Mouse (Mus musculus): ENCODE measurements around the gene Chmp2b. TPM values are rescaled to one million over a fixed set of nuclear protein-coding genes. Genes with fewer than 3 reads are reported as not detected.
A peak's percentile ranks its signal among the peaks of the same experiment; 100 is the strongest.

Chmp2b gene
- polyA plus RNA-seq, 1 experiment from 2014 or later = 104 TPM

DNA sequence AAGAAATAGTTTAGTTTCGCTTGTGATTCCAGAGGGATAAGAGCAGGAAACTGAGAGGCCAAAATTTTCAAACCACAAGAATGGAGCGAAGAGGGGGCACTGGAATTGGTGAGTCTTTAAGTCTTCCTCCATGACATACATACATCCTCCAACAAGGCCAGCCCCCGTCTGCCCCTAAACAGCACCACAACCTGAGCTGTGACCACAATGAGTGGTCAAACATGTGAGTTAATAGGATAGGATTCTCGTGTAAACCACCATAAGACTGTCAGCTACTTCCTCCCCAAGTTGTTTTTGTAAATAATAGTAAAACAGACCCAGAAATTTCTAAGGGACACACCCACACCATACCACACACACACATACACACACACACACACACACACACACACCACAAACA is 6.3 kb upstream of the Chmp2b start:
- H3K9ac ChIP-seq (replicated peaks; ENCODE audit: low read depth) = no peak overlapping the region
- no peak overlapping the region for H3K4me2 ChIP-seq (replicated peaks; ENCODE audit: low read depth, low read length)
- H3K9me3 ChIP-seq (ENCODE audit: low read length) = no peaks in the 10 kb centered on the region
- ATAC-seq (no peak), DNase-seq (ENCODE audit: low spot score) (no peak)
- no peak overlapping the region for H3K4me3 ChIP-seq (ENCODE audit: low read depth, low read length)
- H3K27ac ChIP-seq (ENCODE audit: low read length) = no peak overlapping the region
- no peaks in the 10 kb centered on the region for H3K4me1 ChIP-seq (ENCODE audit: insufficient read depth, low read depth, low read length)
- no peaks in the 10 kb centered on the region for H3K27me3 ChIP-seq (replicated peaks; ENCODE audit: insufficient read depth, low read length)
- 71% methylated on average over 4 of the region's 4 CpGs for WGBS
- H3K36me3 ChIP-seq (ENCODE audit: insufficient read depth, low read length) = no peaks in the 10 kb centered on the region
- TF ChIP-seq CTCF (IDR thresholded peaks at IDR 0.05) (no peak), EP300 (IDR thresholded peaks at IDR 0.05) (no peak)

DNA sequence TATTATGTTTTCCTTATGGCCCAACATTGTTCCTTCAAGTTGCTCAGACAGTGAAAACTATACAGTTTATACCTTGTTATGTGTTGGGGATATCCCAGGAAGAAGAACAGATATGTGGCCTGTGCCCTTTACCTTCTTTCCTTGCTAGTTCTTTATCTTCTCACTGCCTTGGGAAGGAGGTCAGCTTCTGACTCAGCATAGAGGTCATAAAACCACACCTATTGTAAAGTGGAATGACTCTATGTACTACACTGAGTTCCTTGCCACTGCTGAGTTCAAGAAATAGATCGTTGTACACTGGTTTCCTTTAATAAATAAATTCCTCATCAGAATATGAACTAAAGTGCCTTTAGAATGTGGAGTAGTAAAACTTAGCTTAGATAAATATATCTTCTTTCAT is 2.4 kb upstream of the Chmp2b start:
- H3K9ac ChIP-seq (replicated peaks; ENCODE audit: low read depth) = no peak overlapping the region
- no peaks in the 10 kb centered on the region for H3K9me3 ChIP-seq (ENCODE audit: low read length)
- no peak for DNase-seq (ENCODE audit: low spot score)
- no peaks in the 10 kb centered on the region for H3K36me3 ChIP-seq (ENCODE audit: insufficient read depth, low read length)
- H3K4me3 ChIP-seq (ENCODE audit: low read depth, low read length) = no peak overlapping the region
- no peak overlapping the region for H3K27ac ChIP-seq (ENCODE audit: low read length)
- H3K27me3 ChIP-seq (replicated peaks; ENCODE audit: insufficient read depth, low read length) = no peaks in the 10 kb centered on the region
- H3K4me2 ChIP-seq (replicated peaks; ENCODE audit: low read depth, low read length) = no peak overlapping the region
- 80% methylated on average over 1 of the region's 1 CpGs for WGBS
- no peak for TF ChIP-seq EP300 (IDR thresholded peaks at IDR 0.05)
- no peak for TF ChIP-seq CTCF (IDR thresholded peaks at IDR 0.05)
- H3K4me1 ChIP-seq (ENCODE audit: insufficient read depth, low read depth, low read length) = peaks cover 6% of the 10 kb centered on the region; the same call in 1 of the 2 replicates
- ATAC-seq = no peak

DNA sequence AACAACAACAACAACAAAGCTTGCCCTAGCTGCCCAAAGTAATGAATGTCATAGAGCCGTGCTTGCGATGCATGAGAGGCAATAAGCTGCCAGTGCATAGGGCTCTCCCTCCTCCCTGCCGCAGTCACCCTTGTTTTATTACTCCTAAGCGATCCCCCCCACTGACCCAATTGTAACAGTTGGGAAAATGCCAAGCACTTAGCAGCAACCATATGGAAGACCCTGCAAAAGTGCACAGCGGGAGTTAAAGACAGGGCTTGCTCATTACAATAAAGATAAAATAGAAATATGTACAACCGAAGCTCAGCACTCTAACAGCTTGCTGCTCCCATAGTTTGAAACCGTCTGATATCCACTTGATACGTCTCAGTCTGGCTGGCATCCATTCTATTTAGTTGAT is 1.8 kb upstream of the Chmp2b start:
- Histone ChIP-seq H3K27ac (ENCODE audit: low read length) (no peak overlapping the region), H3K9ac (replicated peaks; ENCODE audit: low read depth) (no peak overlapping the region), H3K27me3 (replicated peaks; ENCODE audit: insufficient read depth, low read length) (no peaks in the 10 kb centered on the region), H3K4me3 (ENCODE audit: low read depth, low read length) (no peak overlapping the region), H3K36me3 (ENCODE audit: insufficient read depth, low read length) (no peaks in the 10 kb centered on the region), H3K4me1 (ENCODE audit: insufficient read depth, low read depth, low read length) (peaks cover 6% of the 10 kb centered on the region; the same call in 1 of the 2 replicates), H3K4me2 (replicated peaks; ENCODE audit: low read depth, low read length) (no peak overlapping the region), H3K9me3 (ENCODE audit: low read length) (no peaks in the 10 kb centered on the region)
- TF ChIP-seq EP300 (IDR thresholded peaks at IDR 0.05) (no peak), CTCF (IDR thresholded peaks at IDR 0.05) (no peak)
- 69% methylated on average over 8 of the region's 8 CpGs for WGBS
- DNase-seq (ENCODE audit: low spot score) (no peak), ATAC-seq (no peak)

- ATAC-seq (no peak; the same call in 1 of the 2 replicates), DNase-seq (ENCODE audit: low spot score) (no peak)
- Histone ChIP-seq H3K9ac (replicated peaks; ENCODE audit: low read depth) (peak overlapping the region; percentile 96), H3K9me3 (ENCODE audit: low read length) (no peaks in the 10 kb centered on the region), H3K27me3 (replicated peaks; ENCODE audit: insufficient read depth, low read length) (no peaks in the 10 kb centered on the region), H3K36me3 (ENCODE audit: insufficient read depth, low read length) (no peaks in the 10 kb centered on the region), H3K27ac (ENCODE audit: low read length) (no peak overlapping the region), H3K4me2 (replicated peaks; ENCODE audit: low read depth, low read length) (peak overlapping the region; percentile 80), H3K4me1 (ENCODE audit: insufficient read depth, low read depth, low read length) (peaks cover 6% of the 10 kb centered on the region; the same call in 1 of the 2 replicates), H3K4me3 (ENCODE audit: low read depth, low read length) (peak overlapping the region; percentile 97)
- 3% methylated on average over 10 of the region's 10 CpGs for WGBS
- TF ChIP-seq EP300 (IDR thresholded peaks at IDR 0.05) (no peak), CTCF (IDR thresholded peaks at IDR 0.05) (no peak)
Observed at GRCm38 (mm10) chr16:65562864-65563206, 309 bp upstream of the Chmp2b start.

DNA sequence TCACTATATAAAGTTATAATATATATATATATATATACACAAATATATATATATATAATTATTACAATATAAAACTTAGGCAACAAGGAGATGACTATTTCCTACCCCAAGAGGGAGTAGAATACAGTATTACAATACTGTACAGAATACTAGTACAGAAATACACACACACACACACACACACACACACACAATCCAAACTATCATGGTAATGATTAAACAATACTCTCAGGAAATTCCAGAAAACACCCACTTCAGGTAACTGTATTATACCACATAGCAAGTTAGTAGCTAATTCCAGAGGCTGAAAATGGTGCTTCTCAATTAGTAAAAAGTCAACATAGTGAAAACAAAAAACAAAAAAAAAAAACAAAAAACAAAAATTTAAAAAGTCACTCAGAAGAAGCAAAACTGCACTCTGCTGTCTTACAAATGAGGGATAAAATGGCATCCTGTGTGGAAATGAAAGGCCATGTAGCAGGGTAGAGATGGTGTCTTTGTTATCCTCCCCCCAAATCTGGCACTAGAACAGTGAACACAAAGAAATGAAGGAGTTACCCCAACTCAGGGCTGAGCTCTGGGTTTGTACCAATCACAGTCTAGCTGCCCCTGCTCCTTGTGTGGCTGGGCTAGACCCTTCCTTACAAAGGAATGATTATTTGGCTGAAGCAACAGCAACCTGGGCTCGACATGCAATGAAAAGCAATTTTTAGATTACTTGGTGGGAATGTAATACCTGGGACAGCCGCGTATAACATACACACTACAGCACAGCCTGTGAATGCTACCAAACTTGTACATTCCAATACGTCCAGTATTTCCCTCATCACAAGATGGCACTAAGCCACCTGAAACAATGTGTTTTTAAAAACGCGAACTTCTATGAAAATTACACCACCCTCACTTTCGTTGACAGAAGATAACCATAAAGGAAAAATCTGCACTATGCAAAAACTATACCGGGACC is 1.2 kb downstream of the Chmp2b start:
- Histone ChIP-seq H3K27ac (ENCODE audit: low read length) (peak overlapping the region; percentile 77; the same call in 1 of the 2 replicates), H3K9ac (replicated peaks; ENCODE audit: low read depth) (peak overlapping the region; percentile 96), H3K4me1 (ENCODE audit: insufficient read depth, low read depth, low read length) (peaks cover 6% of the 10 kb centered on the region; the same call in 1 of the 2 replicates), H3K9me3 (ENCODE audit: low read length) (no peaks in the 10 kb centered on the region), H3K4me3 (ENCODE audit: low read depth, low read length) (peak overlapping the region; percentile 97), H3K36me3 (ENCODE audit: insufficient read depth, low read length) (no peaks in the 10 kb centered on the region), H3K27me3 (replicated peaks; ENCODE audit: insufficient read depth, low read length) (no peaks in the 10 kb centered on the region), H3K4me2 (replicated peaks; ENCODE audit: low read depth, low read length) (peak overlapping the region; percentile 80)
- WGBS = 3% methylated on average over 8 of the region's 8 CpGs
- DNase-seq (ENCODE audit: low spot score) (peak; percentile 40), ATAC-seq (peak; percentile 19; the same call in 1 of the 2 replicates)
- TF ChIP-seq CTCF (IDR thresholded peaks at IDR 0.05) = no peak

DNA sequence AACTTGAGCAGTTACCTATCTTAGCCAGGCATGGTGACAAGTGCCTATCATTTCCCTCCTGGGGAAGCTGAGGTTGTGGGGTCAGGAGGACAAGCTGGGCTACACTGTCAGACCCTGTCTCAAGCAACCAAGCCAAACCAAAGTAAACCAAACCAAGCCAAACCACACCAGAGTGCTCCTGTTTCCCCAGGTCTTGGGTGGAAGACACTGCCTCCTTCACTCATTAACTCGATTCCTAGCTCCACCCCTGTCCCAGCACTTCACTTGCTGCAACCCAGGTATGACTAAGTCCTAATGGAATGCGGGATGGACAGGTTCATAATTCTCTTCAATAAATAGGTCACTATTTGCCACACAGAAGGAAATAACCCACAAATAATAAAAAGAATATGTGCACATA is 2.9 kb downstream of the Chmp2b start:
- no peaks in the 10 kb centered on the region for H3K9me3 ChIP-seq (ENCODE audit: low read length)
- TF ChIP-seq EP300 (IDR thresholded peaks at IDR 0.05) = no peak
- no peak for TF ChIP-seq CTCF (IDR thresholded peaks at IDR 0.05)
- no peaks in the 10 kb centered on the region for H3K36me3 ChIP-seq (ENCODE audit: insufficient read depth, low read length)
- no peaks in the 10 kb centered on the region for H3K27me3 ChIP-seq (replicated peaks; ENCODE audit: insufficient read depth, low read length)
- DNase-seq (ENCODE audit: low spot score) (peak; percentile 71), ATAC-seq (peak; percentile 62)
- no peak overlapping the region for H3K4me3 ChIP-seq (ENCODE audit: low read depth, low read length)
- WGBS = 61% methylated on average over 2 of the region's 2 CpGs
- H3K27ac ChIP-seq (ENCODE audit: low read length) = no peak overlapping the region
- peaks cover 6% of the 10 kb centered on the region; the same call in 1 of the 2 replicates for H3K4me1 ChIP-seq (ENCODE audit: insufficient read depth, low read depth, low read length)
- H3K9ac ChIP-seq (replicated peaks; ENCODE audit: low read depth) = no peak overlapping the region
- no peak overlapping the region for H3K4me2 ChIP-seq (replicated peaks; ENCODE audit: low read depth, low read length)

Data from lung, postnatal 0 days (tissue).